Mouse (Mus musculus) hindbrain, embryonic 13.5 days (tissue): ENCODE measurements around the gene Gatc. TPM values are rescaled to one million over a fixed set of nuclear protein-coding genes. Genes with fewer than 3 reads are reported as not detected.

Experiments used
- ATAC-seq: fragments of 200-750 bp; cut with Nextera tagmentation; 2 replicates; pipeline ENCODE4 v1.8.0; 2017; ENCODE audit warnings: moderate TSS enrichment; ENCODE audit not compliant: low FRiP score
- H3K27ac ChIP-seq: fragments of 300-500 bp; sonication (generic); 2 replicates; pipeline ENCODE4 v1.5.1; 2015; ENCODE audit warnings: inconsistent platforms, mild to moderate bottlenecking, moderate library complexity
- H3K27me3 ChIP-seq: fragments of 300-500 bp; sonication (generic); 2 replicates; pipeline ENCODE4 v1.6.1; 2015; ENCODE audit warnings: mild to moderate bottlenecking, inconsistent platforms
- H3K36me3 ChIP-seq: fragments of 300-500 bp; sonication (generic); 2 replicates; pipeline ENCODE4 v1.6.1; 2015; ENCODE audit warnings: mild to moderate bottlenecking, inconsistent platforms
- H3K4me1 ChIP-seq: fragments of 300-500 bp; sonication (generic); replicated peaks from 2 replicates; pipeline ENCODE4 v1.6.1; 2015; ENCODE audit warnings: inconsistent platforms
- H3K4me2 ChIP-seq: fragments of 300-500 bp; sonication (generic); 2 replicates; pipeline ENCODE4 v1.6.1; 2015; ENCODE audit warnings: inconsistent platforms, mild to moderate bottlenecking, moderate library complexity
- H3K4me3 ChIP-seq: fragments of 300-500 bp; sonication (generic); 2 replicates; pipeline ENCODE4 v1.5.1; 2015; ENCODE audit warnings: mild to moderate bottlenecking, inconsistent platforms
- H3K9ac ChIP-seq: fragments of 300-500 bp; sonication (generic); 2 replicates; pipeline ENCODE4 v1.6.1; 2015; ENCODE audit warnings: mild to moderate bottlenecking, inconsistent platforms
- H3K9me3 ChIP-seq: fragments of 300-500 bp; sonication (generic); 2 replicates; pipeline ENCODE4 v1.6.1; 2016; ENCODE audit warnings: inconsistent platforms
- WGBS: fragments of 180-500 bp; shearing (Covaris S2); methylation state at CpG from one replicate; pipeline ENCODE4 v1.1.7; 2015; 5-methylcytosine and 5-hydroxymethylcytosine counted together
- polyA plus RNA-seq: library from polyadenylated mRNA; unstranded; fragments of >200 nt; fragmentation: Nextera tagmentation; extraction: Ambion mirVana; gene quantifications from 2 replicates; pipeline ENCODE4 v1.2.1, GENCODE M21; 2015

Gatc gene
- polyA plus RNA-seq, 1 experiment from 2014 or later, result 31.8 TPM

DNA sequence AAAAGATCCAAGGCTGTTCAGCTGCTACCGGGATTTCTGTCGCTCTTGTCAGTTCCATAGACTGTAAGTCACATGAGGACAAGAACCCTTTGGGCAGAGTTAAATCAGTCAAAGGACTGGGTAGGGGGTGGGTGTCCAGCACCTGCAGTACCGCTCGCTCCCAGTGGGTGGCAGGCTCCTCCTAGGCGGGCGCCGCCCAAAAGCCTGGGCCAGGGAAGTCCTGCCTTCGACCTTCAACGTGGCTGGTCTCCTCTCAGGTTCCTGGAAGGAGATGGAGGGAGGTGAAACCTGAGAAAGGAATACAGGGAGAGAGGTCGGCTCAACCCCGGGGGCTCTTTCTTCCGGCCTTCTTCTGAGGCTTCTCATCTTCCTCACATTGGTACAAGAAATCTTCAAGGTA is 17.9 kb upstream of the Gatc start:
- H3K9ac ChIP-seq, result no peak overlapping the region
- ATAC-seq, result no peak
- no peaks in the 10 kb centered on the region for H3K27me3 ChIP-seq
- H3K4me2 ChIP-seq, result no peak overlapping the region
- H3K9me3 ChIP-seq, result no peaks in the 10 kb centered on the region
- H3K4me3 ChIP-seq, result no peak overlapping the region
- H3K4me1 ChIP-seq, result peaks cover 10% of the 10 kb centered on the region
- no peaks in the 10 kb centered on the region for H3K36me3 ChIP-seq
- H3K27ac ChIP-seq, result no peak overlapping the region
- 7% methylated on average over 12 of the region's 12 CpGs for WGBS

DNA sequence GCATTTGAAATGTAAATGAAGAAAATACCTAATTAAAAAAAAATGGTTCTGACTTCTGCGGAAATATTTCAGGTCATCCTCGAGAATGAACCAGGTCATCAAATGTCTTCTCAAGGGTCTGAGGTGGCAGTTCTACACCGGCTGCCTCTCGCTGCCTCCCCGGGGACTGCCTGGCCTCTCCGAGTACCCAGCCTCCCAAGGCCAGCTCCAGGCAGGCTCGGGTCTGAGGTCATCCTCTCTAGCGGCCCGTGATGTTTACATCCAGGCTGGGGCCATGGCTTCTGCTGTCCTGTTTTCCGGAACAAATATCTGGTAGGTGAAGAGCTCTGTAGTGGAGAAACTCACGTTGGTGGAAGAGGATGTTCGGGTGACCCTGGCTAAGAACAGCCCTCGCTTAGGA is 14.1 kb upstream of the Gatc start:
- Histone ChIP-seq H3K36me3 (no peaks in the 10 kb centered on the region), H3K9ac (no peak overlapping the region), H3K4me2 (no peak overlapping the region), H3K9me3 (no peaks in the 10 kb centered on the region), H3K27me3 (no peaks in the 10 kb centered on the region), H3K27ac (no peak overlapping the region), H3K4me3 (no peak overlapping the region), H3K4me1 (0 out of 2 replicates have a peak, but pooled peaks cover 3% of the 10 kb centered on the region)
- 61% methylated on average over 13 of the region's 13 CpGs for WGBS
- ATAC-seq, result no peak

DNA sequence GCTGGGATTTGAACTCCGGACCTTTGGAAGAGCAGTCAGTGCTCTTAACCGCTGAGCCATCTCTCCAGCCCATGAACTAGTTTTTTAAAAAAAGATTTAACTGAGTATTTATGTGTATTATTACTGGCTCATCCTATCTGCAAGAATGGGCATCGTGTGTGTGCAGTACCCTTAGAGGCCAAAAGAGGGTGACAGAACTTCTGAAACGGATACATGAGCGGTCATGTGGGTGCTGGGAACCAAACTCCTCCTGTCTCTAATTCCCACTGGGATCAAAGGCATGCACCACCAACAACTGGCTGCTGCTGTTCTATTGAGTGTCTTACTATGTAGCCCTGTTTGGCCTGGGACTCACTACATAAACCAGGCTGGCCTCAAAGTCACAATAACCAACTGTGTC is 10.4 kb upstream of the Gatc start:
- WGBS, result 85% methylated on average over 5 of the region's 5 CpGs
- H3K9me3 ChIP-seq, result no peaks in the 10 kb centered on the region
- no peak for ATAC-seq

DNA sequence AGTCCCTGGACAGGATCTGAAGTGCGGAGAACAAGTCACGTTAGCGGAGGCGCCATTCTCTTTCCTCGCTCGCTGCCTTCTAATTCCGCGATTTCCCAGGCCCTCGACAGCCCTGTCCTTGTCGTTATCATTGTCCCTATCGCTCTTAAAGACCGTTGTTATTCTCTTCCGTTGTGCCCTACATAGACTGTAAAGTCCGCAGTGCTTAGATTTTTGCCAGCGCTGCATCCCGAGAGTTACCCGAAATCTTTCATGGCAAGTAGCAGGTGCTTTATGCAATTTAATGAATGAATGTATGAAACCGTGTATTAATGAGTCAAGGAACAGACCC is 8.2 kb upstream of the Gatc start:
- Histone ChIP-seq H3K9ac (peak overlapping the region; percentile 79), H3K4me2 (peak overlapping the region; percentile 76), H3K27me3 (no peaks in the 10 kb centered on the region), H3K9me3 (no peaks in the 10 kb centered on the region), H3K27ac (peak overlapping the region; percentile 87), H3K4me3 (peak overlapping the region; percentile 87), H3K4me1 (peaks cover 26% of the 10 kb centered on the region), H3K36me3 (peaks cover 27% of the 10 kb centered on the region)
- 1% methylated on average over 18 of the region's 18 CpGs for WGBS
- ATAC-seq, result peak; percentile 60

More for the DNA sequence above, 10.4 kb upstream of the Gatc start:
- no peak overlapping the region for H3K4me2 ChIP-seq
- 0 out of 2 replicates have a peak, but pooled peaks cover 5% of the 10 kb centered on the region for H3K36me3 ChIP-seq
- H3K4me3 ChIP-seq, result no peak overlapping the region
- no peak overlapping the region for H3K9ac ChIP-seq
- peaks cover 24% of the 10 kb centered on the region for H3K4me1 ChIP-seq
- no peak overlapping the region for H3K27ac ChIP-seq
- H3K27me3 ChIP-seq, result no peaks in the 10 kb centered on the region

DNA sequence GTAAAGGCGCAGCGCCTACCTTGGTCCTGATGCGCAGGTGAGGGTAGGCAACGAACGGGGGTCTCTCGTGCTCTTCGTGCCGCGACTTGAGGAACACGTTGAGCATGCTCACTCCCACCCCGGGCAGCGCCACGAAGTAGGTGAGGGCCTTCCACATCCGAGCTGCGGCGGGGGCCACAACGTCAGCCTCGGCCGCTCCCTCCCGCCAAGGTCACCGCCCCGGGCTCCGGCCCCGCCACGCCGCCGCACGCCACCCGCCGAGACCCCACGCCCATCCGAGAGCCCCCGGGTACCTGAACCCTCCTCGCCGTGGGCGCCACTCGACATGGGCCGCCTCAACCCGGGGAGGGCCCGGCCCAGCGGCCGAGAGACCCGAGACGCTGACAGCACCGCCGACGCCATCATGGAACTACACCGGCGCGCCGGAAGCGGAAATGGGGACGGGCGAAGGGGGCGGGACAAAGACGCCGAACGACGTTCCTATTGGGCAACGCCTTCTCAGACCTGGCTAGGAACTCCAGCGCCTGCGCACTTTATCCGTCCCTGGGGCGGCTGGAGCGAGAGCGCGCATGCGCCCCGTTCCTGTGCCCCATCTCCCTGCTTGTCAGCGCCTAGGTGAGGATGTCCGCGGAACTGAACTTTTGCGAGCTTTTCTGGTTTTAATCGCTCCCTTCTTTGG is 7.7 kb upstream of the Gatc start, which contains the start of gene Cox6a1:
Gene Cox6a1 (minus strand): TSS at position 436 of the 679 bp plus-strand sequence.
- Histone ChIP-seq H3K9me3 (no peaks in the 10 kb centered on the region), H3K4me3 (peak within 1 kb of the TSS; percentile 87), H3K4me2 (peak within 1 kb of the TSS; percentile 99), H3K9ac (peak within 1 kb of the TSS; percentile 93), H3K27ac (peak within 1 kb of the TSS; percentile 87), H3K27me3 (no peaks in the 10 kb centered on the region), H3K4me1 (peaks cover 26% of the 10 kb centered on the region), H3K36me3 (peaks cover 32% of the 10 kb centered on the region)
- ATAC-seq, result peak; percentile 92
- under 1% methylated on average over 69 of the region's 74 CpGs for WGBS

DNA sequence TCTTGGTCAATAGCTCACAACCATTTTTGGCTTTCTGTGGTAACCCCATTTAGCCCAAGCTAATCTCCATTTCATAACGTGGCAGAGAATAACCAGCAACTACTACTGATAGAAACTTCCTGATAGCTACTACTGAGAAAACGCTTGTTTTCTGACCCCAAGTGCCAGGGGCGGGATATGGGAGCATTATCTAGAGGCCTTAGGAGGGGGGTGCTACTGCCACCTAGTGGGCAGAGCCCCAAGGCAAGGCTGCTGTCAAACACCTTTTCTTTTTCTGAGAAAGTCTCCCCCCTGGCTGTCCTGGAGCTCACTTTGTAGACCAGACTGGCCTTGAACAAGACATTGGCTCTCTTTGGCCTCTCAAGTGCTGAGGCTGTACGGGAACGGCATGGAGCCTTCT is 6.6 kb upstream of the Gatc start:
- H3K4me1 ChIP-seq, result peaks cover 29% of the 10 kb centered on the region
- 0 out of 2 replicates have a peak overlapping the region, but pooled peaks have one; percentile 18 for H3K27ac ChIP-seq
- H3K36me3 ChIP-seq, result peaks cover 43% of the 10 kb centered on the region
- H3K4me2 ChIP-seq, result peak overlapping the region; percentile 99
- H3K4me3 ChIP-seq, result peak overlapping the region; percentile 87
- no peak for ATAC-seq
- no peaks in the 10 kb centered on the region for H3K27me3 ChIP-seq
- WGBS, result 3% methylated on average over 5 of the region's 5 CpGs
- peak overlapping the region; percentile 93 for H3K9ac ChIP-seq
- H3K9me3 ChIP-seq, result no peaks in the 10 kb centered on the region

DNA sequence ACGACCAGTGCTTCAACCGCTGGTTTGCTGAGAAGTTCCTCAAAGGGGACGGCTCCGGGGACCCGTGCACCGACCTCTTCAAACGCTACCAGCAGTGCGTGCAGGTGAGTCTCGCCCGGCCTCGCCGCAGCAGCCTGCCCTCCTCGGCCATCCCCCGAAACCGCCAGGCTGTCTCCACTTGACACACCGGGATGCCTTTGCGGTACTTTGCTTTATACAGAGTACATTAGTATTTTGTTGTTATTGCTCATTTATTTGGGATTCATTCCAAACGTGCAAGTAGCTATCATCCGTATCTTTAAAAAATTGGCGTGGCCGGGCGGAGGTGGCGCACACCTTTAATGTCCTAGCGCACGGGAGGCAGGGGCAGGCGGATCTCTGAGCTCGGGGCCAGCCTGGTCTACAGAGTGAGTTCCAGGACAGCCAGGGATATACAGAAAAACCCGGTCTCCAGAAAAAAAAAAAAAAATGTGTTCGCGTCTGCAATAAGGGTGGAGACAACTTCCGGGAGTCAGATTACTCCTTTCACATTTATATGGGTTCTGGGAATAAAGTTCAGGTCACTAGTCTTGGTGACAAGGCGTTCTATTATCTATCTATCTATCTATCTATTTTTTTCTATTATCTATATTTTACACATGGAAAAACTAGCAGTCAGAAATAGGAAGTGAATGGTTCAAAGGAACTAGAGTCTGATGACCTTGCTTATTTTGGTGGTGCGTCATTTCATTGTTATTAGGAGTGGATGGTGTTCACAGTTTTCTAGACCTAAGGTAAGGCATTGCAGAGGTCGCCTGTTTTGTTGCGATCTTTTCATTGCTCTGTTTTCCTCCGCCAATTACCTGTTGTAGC is 562 bp upstream of the Gatc start:
- ATAC-seq, result 0 out of 2 replicates have a peak, but pooled peaks have one; percentile 12

DNA sequence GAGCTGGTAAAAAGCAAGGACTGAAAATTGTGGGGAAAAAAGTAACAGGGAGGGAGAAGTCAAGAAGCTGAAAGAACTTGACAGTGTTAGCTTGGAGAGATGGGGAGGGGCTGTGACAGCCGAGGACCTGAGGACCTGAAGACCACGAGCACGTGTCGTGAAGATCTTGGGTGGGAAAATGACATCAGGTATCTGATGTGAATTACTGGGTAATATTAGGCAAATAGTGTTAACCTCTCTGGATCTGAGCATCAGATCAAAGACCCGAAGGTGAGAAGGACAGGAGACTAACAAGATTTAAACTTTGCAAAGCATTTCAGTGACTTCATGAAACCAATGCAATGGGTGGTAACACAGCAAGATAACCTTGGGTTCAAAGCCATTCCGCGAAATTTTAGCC is 971 bp downstream of the Gatc start:
- peak overlapping the region; percentile 92 for H3K9ac ChIP-seq
- H3K36me3 ChIP-seq, result peaks cover 51% of the 10 kb centered on the region

More for the DNA sequence above, 562 bp upstream of the Gatc start:
- 13% methylated on average over 36 of the region's 36 CpGs for WGBS
- Histone ChIP-seq H3K9me3 (no peaks in the 10 kb centered on the region), H3K27me3 (no peaks in the 10 kb centered on the region), H3K36me3 (peaks cover 51% of the 10 kb centered on the region), H3K27ac (peak overlapping the region; percentile 93), H3K9ac (peak overlapping the region; percentile 92), H3K4me2 (peak overlapping the region; percentile 77), H3K4me3 (peak overlapping the region; percentile 88), H3K4me1 (peaks cover 29% of the 10 kb centered on the region)

DNA sequence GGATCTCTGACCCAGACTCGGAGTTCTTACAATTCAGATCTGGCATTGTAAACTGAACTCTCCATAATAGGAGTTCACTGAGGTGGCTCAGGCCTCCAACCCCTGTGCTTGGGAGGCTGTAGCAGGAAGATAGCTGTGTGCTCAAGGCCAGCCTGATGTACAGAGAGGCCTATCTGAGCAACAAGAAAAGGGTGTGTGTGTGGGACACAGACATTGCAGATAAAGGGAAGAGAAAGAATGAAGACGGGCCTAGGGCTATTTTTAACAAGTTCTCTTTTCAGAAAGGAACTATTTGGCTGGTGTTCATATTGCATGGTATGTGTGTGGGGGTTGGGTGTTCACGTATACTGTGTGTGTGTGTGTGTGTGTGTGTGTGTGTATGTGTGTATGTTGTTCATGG is 7.4 kb downstream of the Gatc start:
- peaks cover 26% of the 10 kb centered on the region for H3K4me1 ChIP-seq
- H3K27me3 ChIP-seq, result no peaks in the 10 kb centered on the region
- no peak overlapping the region for H3K4me2 ChIP-seq
- H3K9ac ChIP-seq, result no peak overlapping the region
- peaks cover 72% of the 10 kb centered on the region for H3K36me3 ChIP-seq
- WGBS, result 89% methylated on average over 3 of the region's 3 CpGs
- no peak overlapping the region for H3K4me3 ChIP-seq
- ATAC-seq, result no peak
- H3K27ac ChIP-seq, result no peak overlapping the region
- no peaks in the 10 kb centered on the region for H3K9me3 ChIP-seq

More for the DNA sequence above, 971 bp downstream of the Gatc start:
- ATAC-seq, result no peak
- no peaks in the 10 kb centered on the region for H3K9me3 ChIP-seq
- peak overlapping the region; percentile 88 for H3K4me3 ChIP-seq
- H3K4me1 ChIP-seq, result peaks cover 26% of the 10 kb centered on the region
- no peak overlapping the region for H3K27ac ChIP-seq
- peak overlapping the region; percentile 77 for H3K4me2 ChIP-seq
- no peaks in the 10 kb centered on the region for H3K27me3 ChIP-seq
- 36% methylated on average over 7 of the region's 7 CpGs for WGBS

DNA sequence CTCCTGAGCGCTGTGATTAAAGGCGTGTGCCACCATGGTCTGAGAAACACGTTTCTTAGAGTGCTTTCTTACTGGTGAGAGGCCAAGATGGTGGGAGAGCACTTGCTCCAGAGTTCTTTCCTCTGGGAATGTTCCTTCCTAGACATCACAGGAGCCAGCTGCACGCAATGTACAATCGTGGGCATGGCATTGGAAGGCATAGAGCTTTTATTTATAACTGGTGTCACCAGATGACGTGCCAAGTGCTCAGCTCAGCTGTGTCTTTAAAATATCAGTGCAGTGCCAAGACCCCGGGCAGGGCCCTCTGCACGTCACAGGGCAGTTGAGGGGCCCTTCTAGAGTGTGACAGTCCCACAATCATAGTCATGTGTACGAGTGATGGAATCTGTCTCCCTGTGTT is 10.0 kb downstream of the Gatc start:
- WGBS, result 92% methylated on average over 9 of the region's 9 CpGs
- peaks cover 61% of the 10 kb centered on the region for H3K36me3 ChIP-seq
- no peak for ATAC-seq

DNA sequence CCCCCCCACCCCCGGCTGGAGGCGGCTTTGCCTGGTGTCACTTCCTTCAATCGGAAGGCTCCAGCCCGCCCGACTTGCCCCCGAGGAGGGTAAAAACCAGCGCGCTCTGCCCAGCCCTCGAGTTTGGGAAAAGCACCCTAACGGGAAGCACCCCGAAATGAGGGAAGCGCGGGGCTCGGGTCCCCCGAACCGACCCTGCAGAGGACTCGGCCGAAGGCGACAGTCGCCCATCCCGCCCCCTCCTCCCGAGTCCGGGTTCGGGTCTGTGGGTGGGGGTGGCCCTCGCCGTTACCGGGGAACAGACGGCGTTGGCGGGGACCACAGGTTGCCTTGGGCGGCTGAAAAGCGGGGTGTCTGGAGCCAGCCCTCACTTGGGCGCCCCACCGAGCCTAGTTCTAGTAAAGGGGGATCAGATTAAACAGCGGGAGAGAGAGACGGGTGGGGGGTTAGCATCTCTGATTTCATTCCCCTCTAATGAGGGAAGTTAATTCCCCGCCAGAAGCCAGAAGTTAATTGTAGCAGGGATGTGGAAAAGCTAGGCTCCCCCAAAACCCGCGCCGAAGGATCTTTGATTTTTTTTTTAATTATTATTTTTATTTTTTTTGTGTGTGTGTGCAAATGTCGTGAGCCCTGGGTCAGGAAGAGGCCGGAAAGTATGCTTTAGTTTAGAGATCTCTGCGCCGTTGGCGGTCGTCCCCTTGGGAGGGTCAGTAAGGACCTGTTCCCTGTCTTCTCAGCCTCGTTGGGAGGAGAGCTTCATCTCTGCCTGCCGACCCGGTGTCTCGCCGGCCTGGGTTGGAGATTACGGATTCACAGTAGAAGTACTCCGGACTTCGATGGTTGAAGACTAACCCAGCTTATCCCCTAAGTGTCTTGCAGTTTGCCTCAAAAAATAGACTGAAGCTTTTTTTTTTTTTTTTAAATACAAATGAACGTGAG is 13.1 kb downstream of the Gatc start:
- H3K4me1 ChIP-seq, result peaks cover 42% of the 10 kb centered on the region

More for the DNA sequence above, 10.0 kb downstream of the Gatc start:
- Histone ChIP-seq H3K4me1 (peaks cover 38% of the 10 kb centered on the region), H3K9me3 (no peaks in the 10 kb centered on the region), H3K4me3 (no peak overlapping the region), H3K27me3 (no peaks in the 10 kb centered on the region), H3K4me2 (no peak overlapping the region), H3K9ac (0 out of 2 replicates have a peak overlapping the region, but pooled peaks have one; percentile 24), H3K27ac (no peak overlapping the region)

More for the DNA sequence above, 13.1 kb downstream of the Gatc start:
- Histone ChIP-seq H3K27ac (peak overlapping the region; percentile 93), H3K36me3 (peaks cover 31% of the 10 kb centered on the region), H3K9ac (peak overlapping the region; percentile 94), H3K9me3 (no peaks in the 10 kb centered on the region), H3K27me3 (no peaks in the 10 kb centered on the region), H3K4me3 (peak overlapping the region; percentile 98), H3K4me2 (peak overlapping the region; percentile 93)
- ATAC-seq, result peak; percentile 44; the same call in 1 of the 2 replicates
- WGBS, result under 1% methylated on average over 54 of the region's 55 CpGs
